Mouse (Mus musculus): Measurements from ENCODE around the gene Uhrf2.

Uhrf2 gene

DNA sequence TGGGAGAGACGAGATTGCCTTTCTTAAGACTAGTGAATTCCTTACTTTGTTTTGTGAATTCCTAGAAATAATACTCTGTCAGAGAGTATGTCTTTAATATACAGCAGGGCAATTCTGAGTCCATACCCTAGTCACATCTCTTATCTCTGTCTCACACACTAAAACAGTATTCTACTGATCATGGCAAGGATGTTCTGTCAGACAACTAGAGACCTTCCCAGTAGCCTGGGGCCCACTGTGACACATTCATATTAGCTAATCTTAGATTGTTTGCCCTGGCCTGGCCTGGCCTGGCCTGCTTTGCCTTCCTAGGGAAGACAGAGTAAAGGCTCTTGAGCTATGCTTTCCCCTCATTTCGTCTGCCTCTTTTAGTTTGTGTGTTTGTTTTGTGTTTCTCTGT is 20.3 kb downstream of the Uhrf2 start:
- no peak for DNase-seq (ENCODE audit: low spot score in 2 of 2)

DNA sequence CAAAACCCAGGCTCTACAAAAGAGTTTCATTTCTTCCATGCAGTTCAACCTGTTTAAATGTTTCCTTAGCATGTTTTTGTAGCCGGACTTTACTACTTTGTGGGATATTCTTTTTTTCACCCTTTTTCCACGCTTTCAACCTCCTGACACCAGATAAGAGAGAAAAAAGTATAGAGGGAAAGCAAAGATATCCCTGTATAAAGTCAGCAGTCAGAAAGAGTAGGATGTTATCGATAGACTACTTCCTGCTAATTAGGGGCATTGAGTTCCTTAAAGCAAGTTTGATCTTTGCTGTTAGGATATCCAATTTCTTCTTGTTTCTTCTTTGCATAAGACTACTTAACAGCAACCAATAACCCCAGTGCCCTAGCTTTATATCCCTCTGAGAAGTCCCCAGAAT is 21.2 kb downstream of the Uhrf2 start:
- DNase-seq (ENCODE audit: low spot score in 2 of 2) = no peak

GRCm38 (mm10) chr19:30054218-30054617 is 23.9 kb downstream of the Uhrf2 start:
- DNase-seq (ENCODE audit: low spot score in 2 of 2) = no peak

GRCm38 (mm10) chr19:30065797-30066196 is 35.5 kb downstream of the Uhrf2 start:
- DNase-seq (ENCODE audit: low spot score in 2 of 2) = peak in 1 of 2 experiments; percentile 5

GRCm38 (mm10) chr19:30090163-30090562 is 59.9 kb downstream of the Uhrf2 start:
- DNase-seq (ENCODE audit: low spot score in 2 of 2) = no peak

GRCm38 (mm10) chr19:30091644-30092295 is 61.5 kb downstream of the Uhrf2 start:
- DNase-seq (ENCODE audit: low spot score in 2 of 2) = no peak

DNA sequence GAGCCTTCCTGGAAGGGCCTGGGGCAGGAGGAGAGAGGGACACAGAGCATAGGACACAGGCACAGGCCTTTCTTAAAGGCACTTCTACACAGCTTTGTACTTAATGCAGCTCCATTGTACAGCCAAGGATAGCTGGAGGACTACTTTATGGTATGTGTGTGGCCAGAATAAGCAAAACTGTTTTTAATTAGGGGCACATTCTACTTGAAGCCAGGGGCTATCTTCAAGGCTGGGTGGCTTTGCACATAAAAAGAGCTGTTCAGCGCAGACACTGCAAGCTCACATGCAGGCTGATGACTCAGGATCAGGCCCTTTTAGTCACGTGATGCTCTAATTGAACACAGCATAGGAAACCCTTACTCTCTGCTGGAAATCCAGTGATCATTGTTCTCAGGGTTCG is 65.9 kb downstream of the Uhrf2 start:
- DNase-seq (ENCODE audit: low spot score in 2 of 2) = no peak

DNA sequence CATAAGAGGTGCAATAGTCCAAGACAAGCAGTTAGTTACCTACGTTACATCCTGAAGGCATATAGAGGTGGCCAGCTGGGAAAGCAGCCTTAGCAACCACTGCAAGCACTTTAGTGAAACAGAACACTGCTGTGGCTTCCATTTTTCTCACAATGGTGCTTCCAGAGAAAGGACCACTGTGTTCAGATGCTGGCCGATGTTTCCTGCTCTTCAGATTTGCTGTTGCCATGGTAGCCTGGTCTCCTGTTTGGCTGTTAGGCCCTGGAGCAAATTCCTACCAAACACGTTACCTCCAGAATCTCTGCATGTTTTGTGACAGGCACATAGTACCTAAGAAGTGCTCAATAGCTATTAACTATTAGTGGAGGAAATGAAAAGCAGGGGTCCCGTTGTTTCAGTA is 66.7 kb downstream of the Uhrf2 start:
- no peak for DNase-seq (ENCODE audit: low spot score in 2 of 2)

DNA sequence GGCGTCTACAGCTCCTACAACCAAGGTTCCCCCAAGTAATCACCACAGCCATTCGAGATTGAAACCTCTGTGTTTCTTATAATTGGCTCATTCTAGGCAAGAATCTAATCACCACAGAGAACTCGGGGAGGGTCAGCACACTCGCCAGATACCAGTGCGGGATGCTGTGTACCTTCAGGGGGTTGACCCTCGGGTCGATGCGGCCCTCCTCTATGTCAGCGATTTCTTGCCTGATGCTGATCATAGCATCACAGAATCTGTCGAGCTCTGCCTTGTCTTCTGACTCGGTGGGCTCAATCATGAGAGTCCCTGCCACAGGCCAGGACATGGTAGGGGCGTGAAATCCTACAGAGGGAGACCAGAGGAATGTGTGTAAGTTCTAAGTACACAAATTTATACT is 70.3 kb downstream of the Uhrf2 start:
- DNase-seq (ENCODE audit: low spot score in 2 of 2) = no peak

GRCm38 (mm10) chr19:30102620-30103019 is 72.3 kb downstream of the Uhrf2 start:
- peak; percentile 27 to 30 for DNase-seq (ENCODE audit: low spot score in 2 of 2)

DNA sequence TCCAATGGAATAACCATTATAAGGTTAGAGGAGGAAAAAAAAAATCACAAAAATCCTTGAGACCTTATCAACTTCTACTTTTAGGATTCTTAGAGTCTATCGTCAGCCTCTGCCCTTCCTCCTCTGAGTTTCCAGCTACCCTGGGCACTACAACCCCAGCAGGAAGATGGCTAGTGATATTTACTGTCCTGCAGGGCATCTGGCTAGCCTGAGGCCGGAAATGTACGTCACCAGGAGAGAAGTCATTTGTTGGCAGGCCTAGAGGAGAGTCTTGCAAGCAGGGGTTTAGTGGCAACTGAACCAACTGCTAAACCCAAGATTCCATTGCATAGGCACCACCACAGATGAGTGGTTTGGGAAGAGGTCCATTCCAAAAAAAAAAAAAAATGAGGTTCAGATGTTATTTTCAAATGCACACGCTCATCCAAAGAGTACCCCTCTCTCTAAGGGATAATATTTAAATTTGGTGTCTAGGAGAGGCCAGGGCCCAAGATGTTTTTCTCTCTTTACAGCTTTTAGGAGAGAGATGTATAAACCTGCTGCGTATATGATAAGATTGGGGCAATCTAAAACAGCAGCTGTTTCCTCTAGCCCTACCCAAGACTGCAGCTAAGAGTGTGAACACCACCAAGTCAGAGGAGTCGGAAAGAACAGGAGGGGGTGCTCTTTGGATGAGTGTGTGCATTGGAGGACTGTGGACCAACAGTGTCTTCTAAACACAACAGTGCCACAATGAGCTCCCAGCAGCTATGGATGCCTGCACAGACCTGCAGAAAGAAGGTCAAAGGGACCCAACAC is 74.9 kb downstream of the Uhrf2 start:
- DNase-seq (ENCODE audit: low spot score in 2 of 2) = no peak

DNA sequence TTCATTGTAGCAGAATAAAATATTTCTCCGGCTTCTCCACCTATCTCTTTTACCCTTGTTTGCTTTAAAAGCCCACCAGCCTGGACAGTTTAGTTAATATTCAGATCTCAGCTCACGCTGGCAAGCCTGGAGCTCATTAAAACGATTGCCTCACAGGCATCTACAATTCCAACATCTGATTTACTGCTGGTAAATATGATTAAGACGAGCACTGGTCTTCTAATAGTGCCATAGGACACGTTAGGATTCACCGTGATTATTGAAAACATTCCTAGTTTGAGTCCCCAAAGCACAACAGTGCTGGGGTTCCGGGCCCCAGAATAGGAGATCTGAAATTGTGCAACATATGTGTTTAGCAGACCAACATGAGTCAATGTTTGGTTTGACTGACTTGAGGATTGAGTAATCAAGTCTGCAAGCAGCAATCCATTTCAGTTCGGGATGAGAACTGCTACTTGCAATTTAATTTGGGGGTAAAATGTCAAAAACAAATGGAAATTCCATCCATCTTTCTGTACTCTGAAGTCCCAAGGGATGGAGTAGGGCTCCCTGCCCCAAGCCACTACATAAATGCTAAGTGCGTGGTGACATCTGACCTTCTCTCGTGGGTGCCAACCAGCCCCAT is 77.0 kb downstream of the Uhrf2 start:
- no peak for DNase-seq (ENCODE audit: low spot score in 2 of 2)

DNA sequence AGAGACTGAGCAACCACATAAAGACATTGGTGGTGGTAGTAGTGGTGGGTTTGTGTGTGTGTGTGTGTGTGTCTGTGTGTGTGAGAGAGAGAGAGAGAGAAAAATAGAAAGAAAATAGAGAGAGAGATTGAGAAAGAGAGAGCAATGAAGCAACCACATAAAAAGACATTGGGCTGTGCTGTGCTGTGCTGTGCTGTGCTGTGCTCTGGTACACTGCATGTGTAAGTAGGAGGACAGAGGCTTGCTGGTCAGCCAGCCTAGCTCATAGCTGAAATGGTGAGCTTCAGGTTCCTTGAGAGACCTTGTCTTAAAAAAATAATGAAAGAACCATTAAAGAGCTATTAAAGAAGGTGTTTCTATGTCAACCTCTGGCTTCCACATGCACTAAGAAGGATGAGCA is 78.3 kb downstream of the Uhrf2 start:
- DNase-seq (ENCODE audit: low spot score in 2 of 2) = no peak

DNA sequence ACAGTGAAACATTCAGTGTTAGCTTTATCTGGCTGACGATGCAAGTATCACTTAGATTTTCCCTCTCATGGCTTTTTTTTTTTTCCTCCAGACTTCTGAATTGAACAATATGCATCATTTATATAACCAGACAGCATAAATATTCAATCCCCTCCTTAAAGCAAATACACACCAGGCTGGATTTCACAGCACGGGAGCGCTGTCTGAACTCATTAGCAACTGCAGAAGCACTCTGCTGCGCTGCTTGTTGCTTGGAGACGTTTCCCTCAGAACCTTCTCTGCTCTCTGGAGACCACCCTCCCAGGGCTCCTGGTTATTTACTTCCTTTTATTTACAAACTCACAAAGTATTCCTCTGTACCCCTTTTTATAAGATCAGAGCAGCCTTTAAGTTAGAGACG is 78.8 kb downstream of the Uhrf2 start:
- DNase-seq (ENCODE audit: low spot score in 2 of 2) = no peak

DNA sequence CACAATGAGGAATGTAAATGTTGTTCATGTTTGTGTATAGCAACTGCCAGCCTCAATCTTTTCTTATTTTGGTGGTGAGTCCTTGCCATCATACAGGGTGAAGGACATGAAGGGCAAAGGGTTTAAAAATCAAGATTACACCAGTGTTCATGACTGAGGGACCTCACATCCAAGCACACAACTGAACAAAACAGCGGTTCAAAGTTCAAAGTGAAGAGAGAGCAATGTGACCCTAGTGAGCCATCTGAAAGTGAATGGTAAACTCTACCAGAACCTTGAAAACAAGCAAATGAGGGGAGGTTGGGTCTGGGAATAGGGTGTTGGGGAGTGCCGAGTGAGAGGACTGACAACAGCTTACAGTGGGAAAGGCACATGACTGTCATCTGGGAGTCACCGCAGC is 81.1 kb downstream of the Uhrf2 start:
- no peak for DNase-seq (ENCODE audit: low spot score in 2 of 2)

GRCm38 (mm10) chr19:30112961-30113688 is 82.8 kb downstream of the Uhrf2 start:
- no peak for DNase-seq (ENCODE audit: low spot score in 2 of 2)

GRCm38 (mm10) chr19:30114919-30115441 is 84.7 kb downstream of the Uhrf2 start:
- DNase-seq (ENCODE audit: low spot score in 2 of 2) = peak; percentile 12 to 19

DNA sequence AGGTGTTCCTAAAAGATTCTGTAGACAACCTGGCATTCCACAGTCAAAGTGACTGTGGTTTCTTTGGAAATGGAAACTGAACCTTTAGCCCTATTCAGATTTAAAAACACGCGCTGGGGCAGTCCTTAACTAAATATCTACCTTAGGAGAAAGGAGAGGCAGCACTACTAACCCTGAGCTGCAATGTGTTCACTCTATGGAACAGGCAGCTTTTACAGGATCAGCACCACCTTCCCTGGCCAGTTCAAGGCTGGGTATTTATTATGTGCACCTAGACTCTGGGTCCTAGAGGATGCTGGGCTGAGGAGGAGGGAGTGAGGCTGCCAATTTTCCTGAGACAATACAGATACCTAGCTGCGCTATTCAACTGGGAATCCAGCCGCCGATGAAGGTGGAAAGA is 85.3 kb downstream of the Uhrf2 start:
- DNase-seq (ENCODE audit: low spot score in 2 of 2) = no peak

DNA sequence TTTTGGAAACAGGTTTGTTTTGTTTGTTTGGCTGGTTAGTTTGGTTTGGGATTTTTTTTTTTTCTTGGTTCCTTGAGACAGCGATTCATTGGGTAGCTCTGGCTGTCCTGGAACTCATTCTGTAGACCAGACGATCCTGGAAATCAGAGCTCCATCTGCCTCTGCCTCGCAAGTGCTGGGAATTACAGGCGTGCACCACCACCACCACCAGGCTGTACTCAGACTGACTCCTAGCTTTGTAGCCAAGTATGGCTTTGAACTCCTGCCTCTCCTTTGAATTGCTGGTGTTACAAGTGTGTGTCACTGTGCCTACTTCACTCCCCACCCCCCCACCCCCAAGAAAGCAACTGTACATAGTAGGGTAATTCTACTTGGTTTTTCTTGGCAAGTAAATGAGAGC is 86.9 kb downstream of the Uhrf2 start:
- no peak for DNase-seq (ENCODE audit: low spot score in 2 of 2)

GRCm38 (mm10) chr19:30117775-30118174 is 87.5 kb downstream of the Uhrf2 start:
- peak; percentile 46 to 65 for DNase-seq (ENCODE audit: low spot score in 2 of 2)

DNA sequence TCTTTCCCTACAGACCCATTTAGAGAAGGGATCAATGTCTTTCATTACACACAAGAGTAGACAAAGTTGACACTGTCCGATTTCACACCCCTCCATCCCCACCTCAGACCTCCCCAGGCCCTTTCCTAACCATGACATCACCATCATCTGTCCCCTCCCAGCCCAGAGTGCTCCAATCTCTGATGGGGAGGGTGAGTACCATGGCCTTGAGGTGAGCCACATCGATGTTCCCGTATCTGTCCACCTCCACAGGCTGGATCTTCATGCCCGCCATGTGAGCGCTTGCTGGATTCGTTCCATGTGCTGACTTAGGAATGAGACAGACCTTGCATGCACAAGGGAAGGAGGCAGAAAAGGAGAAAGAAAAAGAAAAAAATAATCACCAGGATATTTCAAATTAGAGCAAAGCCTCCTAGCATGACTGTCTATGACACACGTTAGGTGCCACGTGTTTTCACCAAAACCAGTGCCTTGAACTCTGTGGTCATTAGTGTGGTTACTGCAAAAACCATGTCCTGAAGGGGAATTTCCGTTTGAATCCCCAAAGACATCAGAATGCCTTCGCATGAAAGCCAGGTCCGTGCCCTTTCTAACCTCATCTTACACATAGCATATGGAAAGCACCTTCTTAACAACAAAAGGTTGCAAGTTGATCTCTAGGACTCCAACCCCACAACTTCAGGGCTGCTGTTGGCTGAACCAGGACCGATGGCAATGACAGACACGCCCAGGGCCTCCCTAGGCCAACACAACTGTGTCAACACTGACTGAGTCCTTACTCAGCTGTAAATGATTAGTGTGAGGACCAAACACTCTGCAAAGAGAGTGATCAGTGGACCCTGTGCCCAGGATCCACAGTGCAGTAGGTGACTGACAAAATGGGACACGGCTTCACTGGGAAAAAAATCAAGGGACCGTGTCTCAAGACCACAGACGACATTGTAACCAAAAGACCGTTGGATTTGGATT is 88.3 kb downstream of the Uhrf2 start:
- DNase-seq (ENCODE audit: low spot score in 2 of 2) = no peak
